Mouse (Mus musculus) cerebellum, adult 11-12 months (tissue): Measurements from ENCODE around the gene Bpifa1.
A peak's percentile ranks its signal among the peaks of the same experiment; 100 is the strongest.
"Not testable (repeated sequence)": the region's sequence is repeated elsewhere in the genome, so short reads cannot be mapped to it uniquely, and the experiment has no call there.

Experiments
- DNase-seq: peaks from one replicate; pipeline ENCODE4 v3.0.0; 2022

The Bpifa1 gene

GRCm38 (mm10) chr2:154142580-154142979 lies at the start of gene Bpifa1:
Bpifa1 (plus strand) TSS chr2:154142880.
- no peak for DNase-seq

- DNase-seq: no peak
These were observed 44.9 kb upstream of the Bpifa1 start for GRCm38 (mm10) chr2:154097734-154098133.

- no peak for DNase-seq
These were observed 25.3 kb upstream of the Bpifa1 start for GRCm38 (mm10) chr2:154117381-154117780.

GRCm38 (mm10) chr2:154130120-154130519 lies 12.6 kb upstream of the Bpifa1 start, which contains the start of gene Bpifa3:
Bpifa3 (plus strand) TSS chr2:154130336.
- no peak for DNase-seq

DNA sequence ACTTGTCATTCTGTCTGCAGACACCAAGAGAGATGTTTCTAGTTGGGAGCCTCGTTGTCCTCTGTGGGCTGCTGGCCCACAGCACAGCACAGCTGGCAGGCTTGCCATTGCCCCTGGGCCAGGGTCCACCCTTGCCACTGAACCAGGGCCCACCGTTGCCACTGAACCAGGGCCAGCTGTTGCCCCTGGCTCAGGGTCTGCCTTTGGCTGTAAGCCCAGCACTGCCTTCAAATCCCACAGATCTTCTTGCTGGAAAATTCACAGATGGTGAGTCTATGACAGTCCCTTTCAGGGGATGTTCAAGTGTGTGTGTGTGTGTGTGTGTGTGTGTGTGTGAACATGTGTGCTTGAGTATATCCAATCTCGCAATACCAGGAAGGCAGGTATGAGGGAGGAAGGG lies 1.1 kb downstream of the Bpifa1 start:
- no peak for DNase-seq

- no peak for DNase-seq
These were observed 4.8 kb downstream of the Bpifa1 start for GRCm38 (mm10) chr2:154147496-154147895.

- no peak for DNase-seq
These were observed 15.8 kb downstream of the Bpifa1 start for GRCm38 (mm10) chr2:154158433-154158832.

- no peak for DNase-seq
These were observed 19.6 kb downstream of the Bpifa1 start, which contains the start of gene Bpifa5 for GRCm38 (mm10) chr2:154162307-154162706. Bpifa5 (plus strand) TSS chr2:154162607.

- peak; percentile 24 for DNase-seq
These were observed 20.6 kb downstream of the Bpifa1 start for GRCm38 (mm10) chr2:154163306-154163705.

GRCm38 (mm10) chr2:154169172-154169571 lies 26.5 kb downstream of the Bpifa1 start:
- DNase-seq: no peak

GRCm38 (mm10) chr2:154171621-154172020 lies 28.9 kb downstream of the Bpifa1 start:
- no peak for DNase-seq

GRCm38 (mm10) chr2:154173313-154173712 lies 30.6 kb downstream of the Bpifa1 start:
- DNase-seq: no peak

DNA sequence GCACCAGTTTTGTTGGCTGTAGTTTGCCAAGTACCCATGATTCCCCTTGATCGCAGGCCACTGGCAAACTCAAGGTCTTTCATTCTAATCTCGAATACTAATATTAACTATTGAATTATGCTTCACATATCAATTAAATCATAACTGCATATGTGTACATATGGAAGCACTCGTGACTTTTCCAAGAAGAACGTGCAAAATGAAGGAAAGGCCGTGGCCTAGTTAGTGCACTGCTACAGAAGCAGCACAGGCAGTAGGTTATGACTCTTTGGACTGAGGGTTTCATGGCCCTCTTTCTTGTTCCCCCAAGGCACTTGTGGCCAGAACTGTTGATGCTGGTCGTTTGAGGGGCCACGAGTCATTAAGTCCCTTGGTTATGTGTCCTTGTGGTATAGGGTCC lies 39.2 kb downstream of the Bpifa1 start:
- DNase-seq: not testable (repeated sequence)

GRCm38 (mm10) chr2:154183061-154183460 lies 40.4 kb downstream of the Bpifa1 start:
- not testable (repeated sequence) for DNase-seq

GRCm38 (mm10) chr2:154185319-154185718 lies 42.6 kb downstream of the Bpifa1 start:
- DNase-seq: no peak

DNA sequence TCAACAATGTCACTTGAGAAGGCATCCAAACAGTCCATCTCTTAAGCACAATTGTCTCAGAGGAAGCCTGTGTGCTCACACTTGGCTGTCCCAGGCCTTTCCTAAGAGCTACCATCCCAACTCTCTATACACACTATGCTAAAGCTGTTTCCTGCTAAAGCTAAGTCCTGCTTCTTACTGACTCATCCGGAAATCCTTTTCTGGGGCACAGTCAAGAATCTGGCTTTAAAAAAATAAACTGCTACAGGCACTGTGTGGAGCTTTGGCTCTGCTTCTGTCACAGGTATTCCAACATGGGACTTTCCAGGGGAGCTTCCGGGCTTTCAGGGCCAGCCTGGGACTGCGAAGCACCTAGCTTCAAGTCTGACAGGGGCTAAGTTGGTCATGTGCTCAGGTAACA lies 43.1 kb downstream of the Bpifa1 start:
- no peak for DNase-seq

DNA sequence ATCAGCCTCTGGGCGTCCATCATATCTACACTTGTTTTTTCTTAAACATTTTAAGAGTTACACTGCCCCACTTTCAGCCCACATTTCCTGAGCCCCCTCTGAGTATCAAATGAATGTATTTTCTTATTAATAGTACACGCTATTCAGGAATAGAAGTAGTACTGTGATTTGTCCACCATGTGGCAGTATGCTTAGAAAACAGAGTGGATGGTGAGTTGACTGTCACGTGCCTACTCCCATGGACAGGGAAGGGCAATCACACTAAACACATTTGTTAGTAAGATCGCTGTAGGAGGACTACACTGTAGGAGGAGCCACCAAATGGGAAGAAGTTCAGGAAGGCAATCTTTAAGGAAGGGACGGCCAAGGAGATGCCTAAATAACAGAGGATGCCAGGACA lies 44.8 kb downstream of the Bpifa1 start:
- DNase-seq: no peak

DNA sequence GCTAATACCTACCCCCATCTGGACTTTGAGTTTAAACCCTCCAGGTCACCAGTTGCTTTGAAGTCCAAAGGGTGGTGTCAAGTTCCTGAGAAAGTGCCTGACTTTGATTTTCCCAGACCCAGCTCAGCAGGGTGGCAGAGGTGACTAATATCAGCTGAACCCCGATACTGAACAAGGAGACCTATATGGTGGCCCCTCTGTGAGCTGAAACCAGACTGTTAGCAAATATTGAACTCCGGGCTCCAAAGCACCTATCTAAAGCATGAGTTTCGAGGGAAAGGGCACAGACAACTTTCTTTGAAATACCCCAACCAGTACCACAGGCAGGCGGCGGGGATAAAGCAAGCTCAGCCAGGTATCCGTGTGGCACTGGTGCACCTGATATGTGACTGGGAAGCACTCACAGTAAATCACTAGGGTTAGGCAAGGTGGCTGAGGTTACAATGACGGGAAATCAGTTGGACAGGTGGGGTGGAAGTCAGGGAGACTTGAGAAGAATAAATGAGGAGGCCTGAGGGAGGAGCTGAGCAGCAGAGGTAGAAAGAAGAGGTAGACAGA lies 47.3 kb downstream of the Bpifa1 start:
- DNase-seq: no peak

- no peak for DNase-seq
These were observed 48.0 kb downstream of the Bpifa1 start, which contains the start of gene Bpifb1 for GRCm38 (mm10) chr2:154190546-154191258. Bpifb1 (plus strand) TSS chr2:154190818.

GRCm38 (mm10) chr2:154192141-154192540 lies 49.5 kb downstream of the Bpifa1 start:
- DNase-seq: no peak

GRCm38 (mm10) chr2:154193071-154193470 lies 50.4 kb downstream of the Bpifa1 start:
- DNase-seq: no peak

DNA sequence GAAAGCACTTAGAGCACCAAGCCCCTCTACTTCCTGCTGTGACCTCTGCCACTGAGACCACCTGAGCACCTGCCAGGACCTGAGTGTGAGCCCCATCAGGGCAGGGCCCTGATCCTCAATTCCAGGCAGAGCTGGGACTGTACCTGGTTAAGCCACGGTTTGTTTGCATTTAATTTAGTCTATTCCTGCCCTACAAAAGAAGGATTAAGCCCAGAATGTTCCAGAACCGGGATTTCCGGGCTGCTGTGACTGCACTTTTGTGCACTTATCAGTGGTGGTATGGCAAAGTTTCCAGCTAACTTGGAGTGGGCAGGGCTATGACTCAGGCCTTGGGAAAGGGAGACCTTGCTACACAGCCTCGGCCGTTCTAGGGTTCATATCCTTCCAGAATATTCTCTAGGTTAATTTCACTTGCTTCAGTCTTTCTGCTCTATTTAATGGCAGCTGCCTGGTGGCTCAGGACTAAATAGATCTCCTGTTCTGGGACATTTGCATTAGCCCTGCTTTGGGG lies 51.4 kb downstream of the Bpifa1 start:
- DNase-seq: no peak

- no peak for DNase-seq
These were observed 54.4 kb downstream of the Bpifa1 start for GRCm38 (mm10) chr2:154197036-154197435.
